Comparison of ENCODE assay signal across 8 mouse cellular contexts in the genomic region with DNA sequence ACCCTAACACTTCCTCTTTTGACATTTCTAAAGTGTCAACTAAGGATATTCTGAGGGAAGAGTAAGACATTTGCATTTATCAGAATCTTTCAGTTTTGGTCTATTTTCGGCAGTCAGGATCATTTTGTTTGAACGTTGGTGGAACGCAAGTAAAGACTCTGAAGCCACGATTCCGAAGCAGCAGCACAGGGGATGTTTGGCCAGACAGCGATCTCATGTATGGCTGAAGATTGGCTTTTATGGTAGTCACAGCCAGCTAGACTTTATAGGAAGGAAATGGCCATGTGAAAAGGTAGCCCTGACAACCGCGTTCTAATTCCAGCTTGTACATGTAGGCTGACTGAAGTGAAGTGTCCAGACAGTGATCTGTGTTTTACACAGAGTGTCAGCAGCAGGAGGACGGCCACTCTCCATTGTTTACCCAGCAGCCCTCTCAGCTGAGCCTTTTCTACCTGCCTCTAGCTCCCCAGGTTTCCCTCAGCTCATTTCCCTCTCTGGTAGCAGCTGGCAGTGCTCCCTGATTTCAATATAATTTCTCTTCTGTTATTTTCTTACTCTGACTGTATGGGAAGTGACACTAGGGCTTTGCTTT. TPM values are rescaled to one million over a fixed set of nuclear protein-coding genes. Genes with fewer than 3 reads are reported as not detected.
DNase-seq lines count a peak whose midpoint lies in the region; ATAC-seq and TF ChIP-seq lines count a peak whose summit lies in the region.
"Not testable (repeated sequence)": the region's sequence is repeated elsewhere in the genome, so short reads cannot be mapped to it uniquely, and the experiment has no call there.

No protein-coding gene starts in this region.

- TF ChIP-seq POLR2A in embryonic fibroblast, embryonic 13.5 days (IDR thresholded peaks at IDR 0.05; ENCODE audit: low read depth, low read length); testis, adult 2 months (IDR thresholded peaks at IDR 0.05; ENCODE audit: control insufficient read depth, low read depth, low read length): not testable (repeated sequence)

- H3K4me2 ChIP-seq in hindbrain, embryonic 15.5 days: peak overlapping the region; percentile 61
- peak overlapping the region; percentile 50 for H3K4me2 ChIP-seq in limb, embryonic 11.5 days (ENCODE audit: low read depth, severe bottlenecking)
- H3K4me2 ChIP-seq in lung, embryonic 15.5 days: peak overlapping the region; percentile 42
- H3K4me2 ChIP-seq in midbrain, postnatal 0 days (ENCODE audit: low read depth, low read length, poor library complexity, severe bottlenecking): peak overlapping the region; percentile 34; the same call in 1 of the 2 replicates

- 1% methylated on average over 9 of the region's 9 CpGs for WGBS in hindbrain, embryonic 15.5 days
- WGBS in limb, embryonic 11.5 days: 32% methylated on average over 8 of the region's 9 CpGs
- 0% methylated on average over 9 of the region's 9 CpGs for WGBS in lung, embryonic 15.5 days
- under 1% methylated on average over 6 of the region's 9 CpGs for WGBS in midbrain, postnatal 0 days

- TF ChIP-seq CTCF in embryonic fibroblast, embryonic 13.5 days (IDR thresholded peaks at IDR 0.05; ENCODE audit: borderline replicate concordance, insufficient read depth, low read length); midbrain, postnatal 0 days (IDR thresholded peaks at IDR 0.05); testis, adult 2 months (IDR thresholded peaks at IDR 0.05; ENCODE audit: control insufficient read depth, insufficient read depth, insufficient replicate concordance, low read depth, low read length): not testable (repeated sequence)

- H3K27me3 ChIP-seq in hindbrain, embryonic 15.5 days; limb, embryonic 11.5 days (ENCODE audit: control insufficient read depth, insufficient read depth, low read length); lung, embryonic 15.5 days; midbrain, postnatal 0 days (ENCODE audit: insufficient read depth, low read length); testis, adult 2 months (ENCODE audit: control insufficient read depth, insufficient read depth, low read length): not testable (repeated sequence)

- H3K36me3 ChIP-seq in hindbrain, embryonic 15.5 days; limb, embryonic 11.5 days (ENCODE audit: control insufficient read depth, insufficient read depth, low read length); lung, embryonic 15.5 days; midbrain, postnatal 0 days (ENCODE audit: insufficient read depth, low read length); testis, adult 2 months (ENCODE audit: control insufficient read depth, insufficient read depth, low read length): not testable (repeated sequence)

- H3K9ac ChIP-seq in hindbrain, embryonic 15.5 days: peak overlapping the region; percentile 51
- not testable (repeated sequence) for H3K9ac ChIP-seq in limb, embryonic 11.5 days (ENCODE audit: low read length)
- H3K9ac ChIP-seq in lung, embryonic 15.5 days: peak overlapping the region; percentile 52
- H3K9ac ChIP-seq in midbrain, postnatal 0 days (replicated peaks; ENCODE audit: low read length, poor library complexity, severe bottlenecking): peak overlapping the region; percentile 44; the same call in 1 of the 2 replicates

- peak; percentile 29; the same call in 1 of the 2 replicates for ATAC-seq in hindbrain, embryonic 15.5 days (ENCODE audit: low FRiP score, low read depth)
- not testable (repeated sequence) for ATAC-seq in limb, embryonic 11.5 days (ENCODE audit: insufficient number of reproducible peaks, low FRiP score, low TSS enrichment, low read depth)
- peak; percentile 28; the same call in 1 of the 2 replicates for ATAC-seq in lung, embryonic 15.5 days (ENCODE audit: borderline replicate concordance, extremely low read depth, low FRiP score, low TSS enrichment)
- peak; percentile 50 for ATAC-seq in midbrain, postnatal 0 days (ENCODE audit: low FRiP score)

- H3K9me3 ChIP-seq in hindbrain, embryonic 15.5 days; limb, embryonic 11.5 days (ENCODE audit: control insufficient read depth, low read length); lung, embryonic 15.5 days; midbrain, postnatal 0 days (ENCODE audit: low read length): not testable (repeated sequence)

- peak overlapping the region; percentile 63 for H3K27ac ChIP-seq in brown adipose tissue, adult 24 weeks (replicated peaks; ENCODE audit: low read depth, low read length)
- peak overlapping the region; percentile 48 for H3K27ac ChIP-seq in embryonic fibroblast, embryonic 13.5 days (ENCODE audit: insufficient read depth, low read length)
- peak overlapping the region; percentile 82 for H3K27ac ChIP-seq in hindbrain, embryonic 15.5 days (replicated peaks)
- not testable (repeated sequence) for H3K27ac ChIP-seq in limb, embryonic 11.5 days (replicated peaks; ENCODE audit: low read depth, low read length)
- peak overlapping the region; percentile 56; the same call in 1 of the 2 replicates for H3K27ac ChIP-seq in lung, embryonic 15.5 days
- peak overlapping the region; percentile 51; the same call in 1 of the 2 replicates for H3K27ac ChIP-seq in midbrain, postnatal 0 days (ENCODE audit: low read depth, low read length)
- H3K27ac ChIP-seq in testis, adult 2 months (ENCODE audit: control insufficient read depth, insufficient read depth, low read depth, low read length): peak overlapping the region; percentile 92

- not testable (repeated sequence) for H3K4me1 ChIP-seq in brown adipose tissue, adult 24 weeks (ENCODE audit: control insufficient read depth, insufficient read depth, insufficient read length, low read length); embryonic fibroblast, embryonic 13.5 days (ENCODE audit: control insufficient read depth, insufficient read depth, low read length); limb, embryonic 11.5 days (ENCODE audit: control insufficient read depth, insufficient read depth, low read length); lung, embryonic 15.5 days; midbrain, postnatal 0 days (ENCODE audit: insufficient read depth, low read length); testis, adult 2 months (ENCODE audit: control insufficient read depth, insufficient read depth, low read length)
- peaks cover 19% of the 10 kb centered on the region for H3K4me1 ChIP-seq in hindbrain, embryonic 15.5 days (replicated peaks)

- peak overlapping the region; percentile 49 for H3K4me3 ChIP-seq in brown adipose tissue, adult 24 weeks (ENCODE audit: insufficient read depth, low read depth, low read length)
- peak overlapping the region; percentile 38 for H3K4me3 ChIP-seq in embryonic fibroblast, embryonic 13.5 days (ENCODE audit: insufficient read depth, low read length)
- peak overlapping the region; percentile 37 for H3K4me3 ChIP-seq in hindbrain, embryonic 15.5 days
- H3K4me3 ChIP-seq in limb, embryonic 11.5 days (ENCODE audit: low read depth, low read length): peak overlapping the region; percentile 51
- peak overlapping the region; percentile 41 for H3K4me3 ChIP-seq in lung, embryonic 15.5 days
- H3K4me3 ChIP-seq in midbrain, postnatal 0 days (ENCODE audit: low read depth, low read length): peak overlapping the region; percentile 41
- H3K4me3 ChIP-seq in testis, adult 2 months (ENCODE audit: control insufficient read depth, low read depth, low read length): peak overlapping the region; percentile 87

- DNase-seq in heart, adult 11 months: peak; percentile 88
- not testable (repeated sequence) for DNase-seq in limb, embryonic 11.5 days (ENCODE audit: low spot score); midbrain, postnatal 0 days (ENCODE audit: low spot score)

RNA-seq across cellular contexts. Expression of gene Dynlt1b, which starts 0.6 kb away (rescaled TPM):
- polyA plus RNA-seq in brown adipose tissue, adult 24 weeks (2012; ENCODE audit: insufficient read depth, insufficient read length, missing spikeins): 38.4 and 42.7 TPM in 2 replicates
- polyA plus RNA-seq in embryonic fibroblast, embryonic 13.5 days (2011; ENCODE audit: insufficient read length, low read depth, missing spikeins): 211 and 221 TPM in 2 replicates
- 1,039 and 1,079 TPM in 2 replicates for polyA plus RNA-seq in hindbrain, embryonic 15.5 days (2015; fragmentation: Nextera tagmentation; extraction: Ambion mirVana)
- 502 TPM in 2 replicates for polyA plus RNA-seq in limb, embryonic 11.5 days (2014; fragmentation: Nextera tagmentation; extraction: Ambion mirVana)
- 471 and 517 TPM in 2 replicates for polyA plus RNA-seq in lung, embryonic 15.5 days (2015; fragmentation: Nextera tagmentation; extraction: Ambion mirVana)
- total RNA-seq in midbrain, postnatal 0 days (2014; rRNA removed): 443 and 625 TPM in 2 replicates
- 1,251 and 1,314 TPM in 2 replicates for polyA plus RNA-seq in midbrain, postnatal 0 days (2015; fragmentation: Nextera tagmentation; extraction: Ambion mirVana)
- 1,644 and 1,736 TPM in 2 replicates for polyA plus RNA-seq in testis, adult 2 months (2012; rRNA removed)

Comparison
In these comparisons a context has a peak if more than half of its experiments do, and no peak if none do; other contexts are left out.
1. H3K4me3 ChIP-seq: peak in every context shown above with its lines; median percentile 87 in testis, adult 2 months; 51 in limb, embryonic 11.5 days; 49 in brown adipose tissue, adult 24 weeks; 41 in lung, embryonic 15.5 days; 41 in midbrain, postnatal 0 days; 38 in embryonic fibroblast, embryonic 13.5 days; 37 in hindbrain, embryonic 15.5 days.